Mouse (Mus musculus) myocyte (in vitro differentiated cells): ENCODE measurements around the gene Krt80. TPM values are rescaled to one million over a fixed set of nuclear protein-coding genes. Genes with fewer than 3 reads are reported as not detected.

Source experiments
- H3K27me3 ChIP-seq: one replicate; pipeline ENCODE4 v1.6.1; 2011; ENCODE audit not compliant: control insufficient read depth, insufficient read depth, insufficient read length
- H3K36me3 ChIP-seq: one replicate; pipeline ENCODE4 v1.6.1; 2011; ENCODE audit not compliant: control insufficient read depth, insufficient read depth
- H3K4me2 ChIP-seq: one replicate; pipeline ENCODE4 v1.6.1; 2011; ENCODE audit warnings: low read depth, control low read depth
- H3K4me3 ChIP-seq: one replicate; pipeline ENCODE4 v1.5.1; 2011; ENCODE audit warnings: mild to moderate bottlenecking, control low read depth, moderate library complexity
- H3K79me2 ChIP-seq: one replicate; pipeline ENCODE4 v1.6.1; 2011; ENCODE audit not compliant: control insufficient read depth, insufficient read depth
- H3ac ChIP-seq: one replicate; pipeline ENCODE4 v1.6.1; 2011; ENCODE audit not compliant: control insufficient read depth, insufficient read length
- CEBPB ChIP-seq: IDR thresholded peaks from 2 replicates; pipeline ENCODE4 v1.6.1; 2011; ENCODE audit warnings: mild to moderate bottlenecking, moderate library complexity; ENCODE audit not compliant: poor library complexity, insufficient read depth, severe bottlenecking
- E2F4 ChIP-seq: IDR thresholded peaks from one replicate; pipeline ENCODE4 v1.6.1; 2011; ENCODE audit warnings: mild to moderate bottlenecking, control low read depth, moderate library complexity; ENCODE audit not compliant: insufficient read depth
- MAX ChIP-seq: IDR thresholded peaks from one replicate; pipeline ENCODE4 v1.6.1; 2011; ENCODE audit warnings: low read depth, mild to moderate bottlenecking, control low read depth
- MYOD1 ChIP-seq, 3 experiments: IDR thresholded peaks; one replicate each; pipeline ENCODE4 v1.6.1; 2011; ENCODE audit warnings: control low read depth in 2 of 3, low read depth in 2 of 3, mild to moderate bottlenecking in 2 of 3, moderate library complexity in 1 of 3; ENCODE audit not compliant: insufficient read length in 2 of 3, control insufficient read depth in 1 of 3
- MYOG ChIP-seq, 3 experiments: IDR thresholded peaks; one replicate each; pipeline ENCODE4 v1.6.1; 2011; ENCODE audit warnings: control low read depth in 2 of 3, low read depth in 2 of 3, mild to moderate bottlenecking in 2 of 3; ENCODE audit not compliant: insufficient read length in 2 of 3, control insufficient read depth in 1 of 3, insufficient read depth in 1 of 3
- POLR2A ChIP-seq: IDR thresholded peaks from one replicate; pipeline ENCODE4 v1.6.1; 2011; ENCODE audit warnings: low read depth, mild to moderate bottlenecking, control low read depth, moderate library complexity; ENCODE audit not compliant: insufficient read length
- POLR2AphosphoS2 ChIP-seq: IDR thresholded peaks from one replicate; pipeline ENCODE4 v1.6.1; 2011; ENCODE audit warnings: low read depth, control low read depth; ENCODE audit not compliant: insufficient read length
- REST ChIP-seq: IDR thresholded peaks from one replicate; pipeline ENCODE4 v1.6.1; 2011; ENCODE audit warnings: mild to moderate bottlenecking, control low read depth, moderate library complexity; ENCODE audit not compliant: insufficient read depth, insufficient read length
- SRF ChIP-seq: IDR thresholded peaks from one replicate; pipeline ENCODE4 v1.6.1; 2011; ENCODE audit warnings: low read depth; ENCODE audit not compliant: control insufficient read depth, insufficient read length
- TCF12 ChIP-seq: IDR thresholded peaks from one replicate; pipeline ENCODE4 v1.6.1; 2011; ENCODE audit warnings: mild to moderate bottlenecking, control low read depth; ENCODE audit not compliant: poor library complexity, insufficient read depth, severe bottlenecking
- TCF3 ChIP-seq: IDR thresholded peaks from one replicate; pipeline ENCODE4 v1.6.1; 2011; ENCODE audit warnings: low read depth, control low read depth; ENCODE audit not compliant: insufficient read length
- USF1 ChIP-seq: IDR thresholded peaks from one replicate; pipeline ENCODE4 v1.6.1; 2011; ENCODE audit warnings: low read depth, mild to moderate bottlenecking, control low read depth, moderate library complexity
- polyA plus RNA-seq: library from polyadenylated mRNA; unstranded; fragments of >200 nt; fragmentation: generic; extraction: Trizol; gene quantifications from one replicate; pipeline ENCODE4 v1.2.1, GENCODE M21; 2012; ENCODE audit warnings: missing spikeins

Gene Krt80
- polyA plus RNA-seq, 1 experiment = 7.7 TPM

DNA sequence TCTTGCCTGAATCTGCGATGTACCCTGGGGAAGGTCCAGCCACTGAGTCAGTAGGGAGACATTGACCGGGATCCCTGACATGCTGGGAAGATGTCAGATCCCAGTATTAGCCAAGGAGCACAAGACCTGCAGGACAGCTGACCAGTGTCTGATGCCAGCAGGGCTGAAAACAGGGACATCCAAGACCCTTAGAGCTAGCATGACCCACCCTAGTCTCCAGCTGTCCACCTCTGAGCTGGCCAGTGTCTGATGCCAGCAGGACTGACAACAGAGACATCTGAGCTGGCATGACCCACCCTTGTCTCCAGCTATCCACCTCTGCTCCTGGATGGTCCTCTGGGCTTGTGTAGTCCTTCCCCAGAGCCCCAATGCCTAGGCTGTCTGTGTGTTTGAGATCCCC, 3.0 kb downstream of the Krt80 start:
- Histone ChIP-seq H3ac (no peak overlapping the region), H3K36me3 (no peaks in the 10 kb centered on the region), H3K4me3 (no peak overlapping the region), H3K27me3 (no peaks in the 10 kb centered on the region), H3K79me2 (no peaks in the 10 kb centered on the region), H3K4me2 (no peak overlapping the region)
- TF ChIP-seq MYOG (IDR thresholded peaks at IDR 0.05; ENCODE audit: control insufficient read depth in 1 of 3, insufficient read depth in 1 of 3, insufficient read length in 2 of 3, low read depth in 2 of 3) (peak; percentile 40 to 85 (median 77)), TCF3 (peak; percentile 25), POLR2AphosphoS2 (no peak), MYOD1 (IDR thresholded peaks at IDR 0.05; ENCODE audit: control insufficient read depth in 1 of 3, insufficient read length in 2 of 3, low read depth in 2 of 3) (peak in 2 of 3 experiments; percentile 57 to 88)

DNA sequence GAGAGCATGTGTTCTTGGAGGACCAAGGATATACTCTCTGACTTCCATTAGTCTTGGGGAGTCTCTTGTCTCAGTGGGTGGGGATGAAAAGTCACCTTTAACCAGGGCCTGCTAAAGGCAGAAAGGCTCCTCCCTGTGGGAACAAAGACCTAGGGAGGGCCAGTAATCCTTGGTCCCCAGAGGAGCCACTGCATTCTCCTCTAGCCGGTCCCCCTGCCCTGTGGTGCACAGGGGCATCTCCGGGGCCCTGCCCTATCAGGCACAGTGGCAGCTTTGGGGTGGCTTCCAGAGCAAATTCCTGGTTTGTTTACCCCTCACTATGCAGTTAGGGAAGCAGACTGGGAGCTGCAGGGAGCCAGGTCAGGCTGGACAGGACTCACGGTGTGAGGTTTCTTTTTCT, 3.5 kb downstream of the Krt80 start:
- Histone ChIP-seq H3K4me3 (no peak overlapping the region), H3K27me3 (no peaks in the 10 kb centered on the region), H3K4me2 (no peak overlapping the region), H3K79me2 (no peaks in the 10 kb centered on the region), H3K36me3 (no peaks in the 10 kb centered on the region), H3ac (no peak overlapping the region)
- TF ChIP-seq REST = no peak
- TF ChIP-seq SRF = no peak
- TF ChIP-seq USF1 = no peak
- TF ChIP-seq CEBPB = no peak
- no peak for TF ChIP-seq MAX
- no peak for TF ChIP-seq POLR2A
- no peak for TF ChIP-seq MYOD1 (IDR thresholded peaks at IDR 0.05; ENCODE audit: control insufficient read depth in 1 of 3, insufficient read length in 2 of 3, low read depth in 2 of 3)
- no peak for TF ChIP-seq POLR2AphosphoS2

DNA sequence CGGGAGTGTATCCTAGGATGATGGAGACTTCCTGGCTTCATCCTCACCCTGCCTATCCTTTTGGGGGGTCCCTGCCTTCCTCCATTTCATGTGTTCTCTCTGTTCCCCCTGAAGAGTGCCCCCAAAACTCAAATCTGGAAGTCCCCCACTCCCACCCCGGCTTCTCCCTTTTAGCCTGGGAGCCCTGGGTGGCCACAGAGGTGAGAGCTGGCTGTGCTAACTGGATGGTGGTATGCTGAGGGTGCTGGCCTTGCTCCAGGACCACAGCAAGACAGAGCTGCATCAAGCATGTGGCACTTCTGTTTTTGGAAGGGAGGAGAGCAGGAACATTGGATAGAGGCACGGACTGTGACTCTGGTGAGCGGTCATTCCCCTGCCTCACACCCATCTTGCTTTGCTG, 4.2 kb downstream of the Krt80 start:
- no peaks in the 10 kb centered on the region for H3K27me3 ChIP-seq
- no peaks in the 10 kb centered on the region for H3K36me3 ChIP-seq
- no peak overlapping the region for H3ac ChIP-seq
- TF ChIP-seq SRF (no peak), MAX (no peak), TCF3 (no peak), POLR2A (no peak), REST (no peak), TCF12 (no peak), MYOD1 (IDR thresholded peaks at IDR 0.05; ENCODE audit: control insufficient read depth in 1 of 3, insufficient read length in 2 of 3, low read depth in 2 of 3) (no peak), CEBPB (no peak), POLR2AphosphoS2 (no peak), USF1 (no peak), E2F4 (no peak), MYOG (IDR thresholded peaks at IDR 0.05; ENCODE audit: control insufficient read depth in 1 of 3, insufficient read depth in 1 of 3, insufficient read length in 2 of 3, low read depth in 2 of 3) (no peak)
- no peak overlapping the region for H3K4me2 ChIP-seq
- H3K4me3 ChIP-seq = no peak overlapping the region
- H3K79me2 ChIP-seq = no peaks in the 10 kb centered on the region

DNA sequence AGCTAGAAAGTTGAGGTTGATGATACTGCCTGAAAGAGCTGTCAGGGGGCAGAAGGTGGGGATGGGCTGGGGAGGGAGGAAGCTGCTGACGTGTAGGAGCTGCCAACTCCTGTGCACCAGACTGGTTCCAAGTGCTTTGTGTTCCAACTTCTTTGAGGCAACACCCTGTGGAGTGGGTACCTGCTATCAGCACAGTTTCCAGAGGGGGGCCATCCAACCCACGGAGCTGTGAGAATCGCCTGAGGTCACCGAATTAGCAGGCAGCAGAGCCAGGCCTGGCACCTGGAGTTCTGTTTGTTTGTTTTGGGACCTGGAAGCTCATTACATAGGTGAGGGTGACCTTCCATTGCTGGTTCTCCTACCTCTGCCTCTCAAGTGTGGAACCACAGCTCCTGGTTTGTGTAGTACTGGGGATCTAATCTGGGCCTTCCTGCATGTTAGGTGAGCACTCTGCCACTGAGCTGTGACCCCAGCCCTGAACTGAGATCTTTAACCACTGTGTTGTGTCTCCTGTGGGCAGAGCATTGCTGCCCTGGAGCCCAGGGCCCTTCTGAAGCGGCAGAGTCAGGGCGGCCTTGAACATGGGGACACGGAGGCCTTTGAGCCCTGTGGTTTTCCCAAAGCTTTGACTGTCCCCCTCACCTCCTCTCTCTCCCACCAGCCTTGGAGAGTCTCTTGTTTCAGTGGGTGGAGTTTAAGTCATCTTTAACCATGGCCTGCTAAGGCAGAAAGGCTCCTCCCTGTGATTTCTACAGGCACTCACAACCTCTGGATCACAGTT, 4.9 kb downstream of the Krt80 start:
- Histone ChIP-seq H3ac (no peak overlapping the region), H3K79me2 (no peaks in the 10 kb centered on the region), H3K4me2 (no peak overlapping the region), H3K4me3 (no peak overlapping the region), H3K36me3 (no peaks in the 10 kb centered on the region), H3K27me3 (no peaks in the 10 kb centered on the region)
- TF ChIP-seq MYOG (IDR thresholded peaks at IDR 0.05; ENCODE audit: control insufficient read depth in 1 of 3, insufficient read depth in 1 of 3, insufficient read length in 2 of 3, low read depth in 2 of 3) (no peak), MAX (no peak), POLR2AphosphoS2 (no peak), E2F4 (no peak), SRF (no peak), REST (no peak), CEBPB (no peak), TCF12 (no peak), POLR2A (no peak), MYOD1 (IDR thresholded peaks at IDR 0.05; ENCODE audit: control insufficient read depth in 1 of 3, insufficient read length in 2 of 3, low read depth in 2 of 3) (no peak), TCF3 (no peak), USF1 (no peak)

DNA sequence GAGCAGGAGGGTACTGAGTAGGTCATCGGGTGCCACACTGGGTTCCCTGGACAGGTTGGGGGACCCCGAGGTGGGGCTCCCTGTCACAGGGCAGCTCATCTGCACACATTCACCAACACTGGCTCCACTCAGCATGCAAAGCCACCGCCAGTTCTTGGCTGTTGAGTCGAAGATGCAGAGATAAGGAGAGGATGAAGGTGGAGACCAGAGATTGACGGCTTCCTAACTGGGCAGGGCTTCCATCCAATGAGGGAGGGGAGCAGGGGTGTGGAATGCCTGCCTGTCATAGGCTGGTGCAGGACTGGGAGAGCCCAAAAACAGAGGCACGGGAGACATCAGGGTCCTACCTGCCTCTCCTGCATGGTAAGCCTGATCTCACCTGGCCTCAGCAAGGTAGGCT, 5.5 kb downstream of the Krt80 start:
- Histone ChIP-seq H3K4me3 (no peak overlapping the region), H3K27me3 (no peaks in the 10 kb centered on the region), H3K36me3 (no peaks in the 10 kb centered on the region), H3ac (no peak overlapping the region), H3K4me2 (no peak overlapping the region), H3K79me2 (no peaks in the 10 kb centered on the region)
- TF ChIP-seq MYOD1 (IDR thresholded peaks at IDR 0.05; ENCODE audit: control insufficient read depth in 1 of 3, insufficient read length in 2 of 3, low read depth in 2 of 3) = no peak
- no peak for TF ChIP-seq CEBPB
- no peak for TF ChIP-seq POLR2A
- TF ChIP-seq MYOG (IDR thresholded peaks at IDR 0.05; ENCODE audit: control insufficient read depth in 1 of 3, insufficient read depth in 1 of 3, insufficient read length in 2 of 3, low read depth in 2 of 3) = no peak
